Mouse (Mus musculus): Measurements from ENCODE around the gene Prr36.

DNA sequence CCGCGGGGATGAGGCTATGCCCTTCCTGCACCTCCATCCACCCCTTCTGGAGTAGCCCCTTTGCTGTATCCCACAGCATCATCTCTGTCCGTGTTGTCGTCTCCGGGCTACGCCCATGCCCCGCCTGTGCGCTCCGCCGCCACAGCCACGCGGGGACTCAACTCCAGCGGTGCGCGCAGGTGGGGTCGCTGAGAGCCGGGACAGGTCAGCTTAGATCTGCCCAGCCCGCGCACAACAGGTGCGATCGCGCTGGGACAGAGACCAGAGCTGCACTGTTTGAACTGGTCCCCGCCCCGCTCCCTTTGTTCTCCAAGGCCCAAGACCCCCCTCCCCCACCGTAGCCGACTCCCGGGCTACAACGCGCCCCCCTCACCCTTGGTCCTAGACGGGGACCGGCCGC, 41.4 kb upstream of the Prr36 start:
- TF ChIP-seq CTCF (IDR thresholded peaks at IDR 0.05; ENCODE audit: low read depth) (no peak), EP300 (IDR thresholded peaks at IDR 0.05; ENCODE audit: low read depth) (no peak)

All from liver, embryonic 14.5 days (tissue).